Mouse (Mus musculus): ENCODE results near the gene Atxn1l. TPM values are rescaled to one million over a fixed set of nuclear protein-coding genes. Genes with fewer than 3 reads are reported as not detected.

The Atxn1l gene
- polyA plus RNA-seq, 1 experiment, result 14.6 TPM

DNA sequence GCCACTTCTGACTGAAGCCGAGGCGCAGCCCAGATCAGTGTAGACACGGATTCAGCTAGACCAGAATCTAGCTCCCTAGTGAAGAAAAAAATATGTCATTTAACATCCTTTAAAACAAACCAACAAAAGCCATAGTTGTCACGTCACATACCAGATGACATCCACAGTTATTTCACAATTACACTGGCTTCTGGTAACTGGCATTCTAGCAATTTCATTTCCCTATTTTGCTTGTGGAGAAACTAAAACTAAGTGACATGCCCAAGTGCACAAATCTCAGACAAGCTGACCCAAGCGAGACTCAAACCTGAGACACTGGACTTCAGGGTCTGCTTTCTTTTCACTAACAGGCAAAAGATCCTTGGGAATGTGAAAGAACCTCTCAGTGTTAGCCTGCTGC is 55.4 kb downstream of the Atxn1l start:
- no peak overlapping the region for H3K27ac ChIP-seq (ENCODE audit: insufficient read depth, low read length)
- H3K27me3 ChIP-seq (ENCODE audit: control insufficient read depth, insufficient read depth, low read length), result no peaks in the 10 kb centered on the region
- no peak for DNase-seq
- no peak overlapping the region for H3K4me3 ChIP-seq (replicated peaks; ENCODE audit: insufficient read depth, low read depth, low read length)
- 92% methylated on average over 5 of the region's 5 CpGs for WGBS
- TF ChIP-seq CTCF (IDR thresholded peaks at IDR 0.05; ENCODE audit: borderline replicate concordance, insufficient read depth, low read depth, low read length), result no peak
- no peak for TF ChIP-seq POLR2A (IDR thresholded peaks at IDR 0.05; ENCODE audit: borderline replicate concordance, insufficient read depth, low read length)
- H3K4me1 ChIP-seq (ENCODE audit: control insufficient read depth, insufficient read depth, low read length), result 0 out of 2 replicates have a peak, but pooled peaks cover 3% of the 10 kb centered on the region

DNA sequence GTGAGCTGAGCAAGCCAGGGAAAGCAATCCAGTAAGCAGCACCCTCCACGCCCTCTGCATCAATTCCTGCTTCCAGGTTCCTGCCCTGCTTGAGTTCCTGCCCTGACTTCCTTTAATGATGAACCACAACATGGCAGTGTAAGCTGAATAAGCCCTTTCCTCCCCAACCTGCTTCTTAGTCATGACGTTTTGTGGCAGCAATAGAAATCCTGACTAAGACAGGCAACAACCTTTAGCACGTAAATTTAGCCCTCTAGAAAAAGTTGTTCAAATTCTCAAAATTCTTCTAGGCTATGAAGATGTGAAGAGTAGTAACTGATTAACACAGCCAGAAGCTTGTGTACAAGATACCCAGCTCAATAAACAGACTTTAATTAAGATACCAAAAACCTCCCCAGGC is 56.0 kb downstream of the Atxn1l start:
- H3K27me3 ChIP-seq (ENCODE audit: control insufficient read depth, insufficient read depth, low read length), result no peaks in the 10 kb centered on the region
- TF ChIP-seq POLR2A (IDR thresholded peaks at IDR 0.05; ENCODE audit: borderline replicate concordance, insufficient read depth, low read length) (no peak), CTCF (IDR thresholded peaks at IDR 0.05; ENCODE audit: borderline replicate concordance, insufficient read depth, low read depth, low read length) (no peak)
- no peak for DNase-seq
- 81% methylated on average over 3 of the region's 3 CpGs for WGBS
- no peak overlapping the region for H3K4me3 ChIP-seq (replicated peaks; ENCODE audit: insufficient read depth, low read depth, low read length)
- H3K4me1 ChIP-seq (ENCODE audit: control insufficient read depth, insufficient read depth, low read length), result 0 out of 2 replicates have a peak, but pooled peaks cover 3% of the 10 kb centered on the region
- no peak overlapping the region for H3K27ac ChIP-seq (ENCODE audit: insufficient read depth, low read length)

Other genes starting within 250 kb of the Atxn1l start
- gene Pmfbp1, start 243.7 kb downstream of the Atxn1l start, polyA plus RNA-seq (2012; rRNA removed), result 0.36 and 0.80 TPM in 2 replicates
- 23.8 and 25.3 TPM in 2 replicates for gene Dhx38, start 171.9 kb downstream of the Atxn1l start, polyA plus RNA-seq (2012; rRNA removed)
- gene Txnl4b, start 171.8 kb downstream of the Atxn1l start, polyA plus RNA-seq (2012; rRNA removed), result 9.8 and 10.3 TPM in 2 replicates
- gene Hp, start 158.6 kb downstream of the Atxn1l start, polyA plus RNA-seq (2012; rRNA removed), result 0.38 and 0.44 TPM in 2 replicates
- 29.4 and 31.6 TPM in 2 replicates for gene Dhodh, start 129.1 kb downstream of the Atxn1l start, polyA plus RNA-seq (2012; rRNA removed)
- 0.08 TPM in 1 of 2 replicates, not detected in the other for gene Pkd1l3, start 123.2 kb downstream of the Atxn1l start, polyA plus RNA-seq (2012; rRNA removed)
- gene Ist1, start 44.5 kb downstream of the Atxn1l start, polyA plus RNA-seq (2012; rRNA removed), result 88.2 and 90.7 TPM in 2 replicates
- gene Zfp821, start 32.2 kb downstream of the Atxn1l start, polyA plus RNA-seq (2012; rRNA removed), result 30.9 and 32.0 TPM in 2 replicates
- gene Ap1g1, start 40.8 kb upstream of the Atxn1l start, polyA plus RNA-seq (2012; rRNA removed), result 74.4 and 80.0 TPM in 2 replicates
- 19.2 TPM in 2 replicates for gene Phlpp2, start 130.8 kb upstream of the Atxn1l start, polyA plus RNA-seq (2012; rRNA removed)
- gene Marveld3, start 224.5 kb upstream of the Atxn1l start, polyA plus RNA-seq (2012; rRNA removed), result 0.21 and 0.33 TPM in 2 replicates

Data from cerebellum, adult 2 months (tissue).